ENCODE assay signal across 15 mouse cellular contexts in genomic region chr9:14206838-14207560, GRCm38 (mm10).
A peak's percentile ranks its signal among the peaks of the same experiment; 100 is the strongest.
DNase-seq lines count a peak whose midpoint lies in the region; ATAC-seq and TF ChIP-seq lines count a peak whose summit lies in the region.
"Had no signal": no experiment of that assay in that cellular context is flagged by ENCODE, and none has a peak within 500 bp of the region (broad histone marks: within the 10 kb centered on the region; RNA-seq: fewer than 3 reads in every experiment).

No protein-coding gene starts in this region.

- no peak for TF ChIP-seq EP300 in heart, adult 2 months (IDR thresholded peaks at IDR 0.05; ENCODE audit: insufficient read depth, low read depth, low read length)

- no peak for TF ChIP-seq POLR2A in heart, adult 2 months (IDR thresholded peaks at IDR 0.05; ENCODE audit: insufficient read depth, low read depth, low read length)

- intact Hi-C loops in heart, adult 2 months (cut with DNase I): loop anchor here (5.0 kb wide), 1 partner anchor 70 kb away; the partner anchor contains the start of gene Sesn3
- intact Hi-C loops in left cerebral cortex, postnatal 25 days (cut with DNase I): no loop called here

- H3K4me3 ChIP-seq in hindbrain, embryonic 12.5 days: no peak overlapping the region
- H3K4me3 ChIP-seq in hindbrain, embryonic 10.5 days: no peak overlapping the region
- H3K4me3 ChIP-seq in heart, adult 2 months: no peak overlapping the region
- no peak overlapping the region for H3K4me3 ChIP-seq in intestine, embryonic 15.5 days (replicated peaks)
- H3K4me3 ChIP-seq: embryonic facial prominence, embryonic 12.5 days; hindbrain, embryonic 15.5 days; liver, embryonic 12.5 days had no signal

- H3K36me3 ChIP-seq in hindbrain, embryonic 12.5 days: no peaks in the 10 kb centered on the region
- no peaks in the 10 kb centered on the region for H3K36me3 ChIP-seq in hindbrain, embryonic 10.5 days
- no peaks in the 10 kb centered on the region for H3K36me3 ChIP-seq in heart, adult 2 months (ENCODE audit: control insufficient read depth, insufficient read depth, low read length)
- H3K36me3 ChIP-seq in intestine, embryonic 15.5 days: no peaks in the 10 kb centered on the region
- H3K36me3 ChIP-seq: embryonic facial prominence, embryonic 12.5 days; hindbrain, embryonic 15.5 days; liver, embryonic 12.5 days had no signal

- H3K4me2 ChIP-seq in hindbrain, embryonic 12.5 days (replicated peaks): no peak overlapping the region
- H3K4me2 ChIP-seq in intestine, embryonic 15.5 days (replicated peaks): no peak overlapping the region
- H3K4me2 ChIP-seq: embryonic facial prominence, embryonic 12.5 days; hindbrain, embryonic 15.5 days; liver, embryonic 12.5 days had no signal

- no peak overlapping the region for H3K9ac ChIP-seq in hindbrain, embryonic 12.5 days
- no peak overlapping the region for H3K9ac ChIP-seq in heart, adult 2 months (ENCODE audit: low read depth, low read length)
- H3K9ac ChIP-seq in intestine, embryonic 15.5 days: no peak overlapping the region
- H3K9ac ChIP-seq: embryonic facial prominence, embryonic 12.5 days; hindbrain, embryonic 15.5 days; liver, embryonic 12.5 days had no signal

- no peaks in the 10 kb centered on the region for H3K27me3 ChIP-seq in hindbrain, embryonic 12.5 days
- H3K27me3 ChIP-seq in hindbrain, embryonic 10.5 days (ENCODE audit: insufficient read depth, poor library complexity, severe bottlenecking): no peaks in the 10 kb centered on the region
- H3K27me3 ChIP-seq in heart, adult 2 months (ENCODE audit: control insufficient read depth, insufficient read depth, low read length): no peaks in the 10 kb centered on the region
- H3K27me3 ChIP-seq in intestine, embryonic 15.5 days (replicated peaks): no peaks in the 10 kb centered on the region
- H3K27me3 ChIP-seq: embryonic facial prominence, embryonic 12.5 days; hindbrain, embryonic 15.5 days; liver, embryonic 12.5 days had no signal

- H3K4me1 ChIP-seq in hindbrain, embryonic 12.5 days: no peaks in the 10 kb centered on the region
- H3K4me1 ChIP-seq in hindbrain, embryonic 10.5 days (replicated peaks): no peaks in the 10 kb centered on the region
- peaks cover 4% of the 10 kb centered on the region for H3K4me1 ChIP-seq in heart, adult 2 months (ENCODE audit: control insufficient read depth, insufficient read depth, low read length)
- peaks cover 8% of the 10 kb centered on the region; the same call in 1 of the 2 replicates for H3K4me1 ChIP-seq in intestine, embryonic 15.5 days (replicated peaks)
- H3K4me1 ChIP-seq: embryonic facial prominence, embryonic 12.5 days; liver, embryonic 12.5 days had no signal

- no peaks in the 10 kb centered on the region for H3K9me3 ChIP-seq in hindbrain, embryonic 12.5 days (replicated peaks)
- no peaks in the 10 kb centered on the region for H3K9me3 ChIP-seq in hindbrain, embryonic 10.5 days
- H3K9me3 ChIP-seq in intestine, embryonic 15.5 days: no peaks in the 10 kb centered on the region
- H3K9me3 ChIP-seq: embryonic facial prominence, embryonic 12.5 days; hindbrain, embryonic 15.5 days; liver, embryonic 12.5 days had no signal

- 84% methylated on average over 16 of the region's 16 CpGs for WGBS in hindbrain, embryonic 12.5 days
- 88% methylated on average over 16 of the region's 16 CpGs for WGBS in hindbrain, embryonic 10.5 days
- WGBS in heart, adult 2 months: 65% methylated on average over 16 of the region's 16 CpGs
- 63% methylated on average over 16 of the region's 16 CpGs for WGBS in intestine, embryonic 15.5 days

- no peak for TF ChIP-seq CTCF in heart, adult 2 months (IDR thresholded peaks at IDR 0.05)

- ATAC-seq in hindbrain, embryonic 12.5 days (ENCODE audit: low FRiP score): 0 out of 2 replicates have a peak, but pooled peaks have one; percentile 58
- ATAC-seq in intestine, embryonic 15.5 days: peak; percentile 26; the same call in 1 of the 2 replicates
- no peak for ATAC-seq in CD4-positive, CD25-positive, alpha-beta regulatory T cell, adult 4 months

- H3K27ac ChIP-seq in hindbrain, embryonic 12.5 days: no peak overlapping the region
- no peak overlapping the region for H3K27ac ChIP-seq in hindbrain, embryonic 10.5 days
- H3K27ac ChIP-seq in heart, adult 2 months: peak overlapping the region; percentile 49
- H3K27ac ChIP-seq in intestine, embryonic 15.5 days: no peak overlapping the region
- H3K27ac ChIP-seq: embryonic facial prominence, embryonic 12.5 days; hindbrain, embryonic 15.5 days; liver, embryonic 12.5 days had no signal

- no peaks in the 10 kb centered on the region for H3K79me2 ChIP-seq in heart, adult 2 months (replicated peaks; ENCODE audit: control insufficient read depth, insufficient read depth, low read length)

- no peak for DNase-seq in hindbrain, embryonic 10.5 days (ENCODE audit: low spot score)
- DNase-seq in heart, adult 2 months: peak in 1 of 2 experiments; percentile 22
- peak; percentile 46 for DNase-seq in lung, postnatal 25 days (ENCODE audit: low spot score)
- DNase-seq in cerebellum, postnatal 4 days (ENCODE audit: low spot score in 2 of 2): no peak
- no peak for DNase-seq in left cerebral cortex, postnatal 25 days (ENCODE audit: low spot score in 2 of 2)
- DNase-seq: adrenal gland, postnatal 25 days; B cell, adult 2 months; cerebellum, adult 11-12 months; thymus, postnatal 25 days had no signal
